Mouse (Mus musculus) heart, embryonic 10.5 days (tissue): ENCODE measurements around the gene Cpe. TPM values are rescaled to one million over a fixed set of nuclear protein-coding genes. Genes with fewer than 3 reads are reported as not detected.

ENCODE experiments used
- DNase-seq: peaks from one replicate; pipeline ENCODE4 v3.0.0-alpha.2; 2017; ENCODE audit warnings: low spot score
- H3K27ac ChIP-seq: fragments of 300-500 bp; sonication (generic); 2 replicates; pipeline ENCODE4 v1.5.1; 2016; ENCODE audit warnings: mild to moderate bottlenecking
- H3K27me3 ChIP-seq: fragments of 300-500 bp; sonication (generic); 2 replicates; pipeline ENCODE4 v1.6.1; 2016; ENCODE audit warnings: mild to moderate bottlenecking; ENCODE audit not compliant: poor library complexity, insufficient read depth, severe bottlenecking
- H3K36me3 ChIP-seq: fragments of 300-500 bp; sonication (generic); 2 replicates; pipeline ENCODE4 v1.6.1; 2016; ENCODE audit warnings: mild to moderate bottlenecking, moderate library complexity
- H3K4me1 ChIP-seq: fragments of 300-500 bp; sonication (generic); 2 replicates; pipeline ENCODE4 v1.6.1; 2016; ENCODE audit warnings: mild to moderate bottlenecking
- H3K4me3 ChIP-seq: fragments of 300-500 bp; sonication (generic); 2 replicates; pipeline ENCODE4 v1.5.1; 2016; ENCODE audit warnings: mild to moderate bottlenecking, moderate library complexity
- H3K9me3 ChIP-seq: fragments of 300-500 bp; sonication (generic); 2 replicates; pipeline ENCODE4 v1.6.1; 2016; ENCODE audit warnings: mild to moderate bottlenecking, moderate library complexity
- WGBS: fragments of 180-500 bp; shearing (Covaris S2); methylation state at CpG from one replicate; pipeline ENCODE4 v1.1.7; 2016; 5-methylcytosine and 5-hydroxymethylcytosine counted together
- polyA plus RNA-seq: library from polyadenylated mRNA; unstranded; fragments of >200 nt; fragmentation: Nextera tagmentation; extraction: Ambion mirVana; gene quantifications from 2 replicates; pipeline ENCODE4 v1.2.1, GENCODE M21; 2016

Gene Cpe
- polyA plus RNA-seq, 1 experiment from 2014 or later = 67.0 TPM

DNA sequence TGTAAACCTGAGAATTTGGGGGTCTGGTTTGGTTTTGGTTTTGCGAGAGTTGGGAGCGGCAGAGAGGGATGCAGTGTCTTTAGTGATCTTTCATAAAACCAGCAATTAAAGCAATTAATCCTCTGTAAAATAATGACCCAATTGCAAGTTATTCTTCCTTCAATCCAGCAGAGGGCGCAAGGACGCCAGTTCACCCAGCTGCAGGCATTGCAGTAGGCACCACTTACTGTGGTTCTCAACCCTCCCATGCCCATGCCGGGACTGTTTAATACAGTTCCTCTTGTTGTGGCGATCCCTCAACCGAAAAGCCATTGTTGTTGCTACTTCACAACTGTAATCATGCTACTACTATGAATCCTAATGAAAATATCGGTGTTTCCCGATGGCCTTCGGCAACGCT is 74.2 kb downstream of the Cpe start:
- H3K4me3 ChIP-seq = no peak overlapping the region
- 54% methylated on average over 11 of the region's 11 CpGs for WGBS
- H3K27me3 ChIP-seq = no peaks in the 10 kb centered on the region
- peaks cover 16% of the 10 kb centered on the region; the same call in 1 of the 2 replicates for H3K4me1 ChIP-seq
- no peak for DNase-seq
- no peak overlapping the region for H3K27ac ChIP-seq
- no peaks in the 10 kb centered on the region for H3K9me3 ChIP-seq
- 0 out of 2 replicates have a peak, but pooled peaks cover 3% of the 10 kb centered on the region for H3K36me3 ChIP-seq

DNA sequence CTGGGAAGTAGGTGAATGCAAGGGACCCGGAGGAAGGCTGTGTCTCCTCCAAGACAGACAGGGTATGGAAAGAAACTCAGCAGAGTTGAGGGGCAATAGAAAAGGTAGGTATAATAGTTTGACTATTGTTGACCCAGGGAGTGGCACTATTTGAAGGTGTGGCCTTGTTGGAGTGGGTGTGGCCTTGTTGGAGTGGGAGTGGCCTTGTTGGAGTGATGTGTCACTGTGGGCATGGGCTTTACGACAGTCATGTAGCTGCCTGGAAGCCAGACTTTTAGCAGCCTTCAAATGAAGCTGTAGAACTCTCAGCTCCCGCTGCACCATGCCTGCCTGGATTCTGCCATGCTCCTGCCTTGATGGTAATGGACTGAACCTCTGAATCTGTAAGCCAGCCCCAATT is 76.3 kb downstream of the Cpe start:
- 80% methylated on average over 3 of the region's 3 CpGs for WGBS
- Histone ChIP-seq H3K9me3 (no peaks in the 10 kb centered on the region), H3K27me3 (no peaks in the 10 kb centered on the region), H3K4me1 (peaks cover 16% of the 10 kb centered on the region; the same call in 1 of the 2 replicates), H3K36me3 (0 out of 2 replicates have a peak, but pooled peaks cover 3% of the 10 kb centered on the region), H3K4me3 (no peak overlapping the region), H3K27ac (no peak overlapping the region)
- no peak for DNase-seq

DNA sequence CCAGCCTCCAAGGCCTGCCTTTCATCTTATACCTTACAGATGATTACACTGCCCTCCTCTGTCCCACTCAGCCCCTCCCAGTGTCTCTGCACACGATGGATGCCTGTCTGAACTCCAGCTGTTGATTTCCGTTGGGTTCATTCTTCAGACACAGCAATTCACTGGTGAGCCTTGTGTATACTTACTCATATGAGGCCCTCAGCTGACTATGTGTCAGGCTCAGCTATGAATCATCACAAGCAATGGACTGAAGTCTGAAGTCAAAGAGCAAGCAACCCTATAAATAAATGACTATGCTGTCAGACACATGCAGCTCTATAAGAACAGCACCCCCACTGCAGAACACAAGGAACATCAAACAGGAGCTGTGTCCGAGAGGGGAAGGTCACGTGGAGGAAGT is 77.4 kb downstream of the Cpe start:
- no peak overlapping the region for H3K27ac ChIP-seq
- H3K36me3 ChIP-seq = 0 out of 2 replicates have a peak, but pooled peaks cover 3% of the 10 kb centered on the region
- H3K9me3 ChIP-seq = no peaks in the 10 kb centered on the region
- peaks cover 10% of the 10 kb centered on the region; the same call in 1 of the 2 replicates for H3K4me1 ChIP-seq
- no peak for DNase-seq
- WGBS = 68% methylated on average over 4 of the region's 4 CpGs
- no peaks in the 10 kb centered on the region for H3K27me3 ChIP-seq
- H3K4me3 ChIP-seq = no peak overlapping the region

DNA sequence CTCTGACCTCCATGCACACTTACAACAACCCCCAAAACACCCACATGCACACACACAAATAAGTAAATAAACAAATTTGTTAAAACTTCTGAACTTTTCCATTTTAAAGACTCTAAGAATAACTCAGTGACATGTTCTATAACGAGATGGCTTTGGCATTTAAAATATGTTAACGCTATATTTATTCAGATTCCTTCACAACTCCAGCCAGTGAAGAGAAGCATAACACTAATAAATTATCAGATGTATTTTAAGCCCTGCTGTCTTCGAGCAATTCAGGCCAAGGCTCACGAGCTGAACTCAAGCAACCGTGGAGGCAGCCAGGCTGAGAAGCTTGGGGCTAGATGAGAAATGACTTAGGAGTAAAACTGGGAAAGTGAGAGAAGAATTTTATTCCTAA is 79.2 kb downstream of the Cpe start:
- 82% methylated on average over 5 of the region's 5 CpGs for WGBS
- no peak overlapping the region for H3K4me3 ChIP-seq
- no peak for DNase-seq
- H3K27ac ChIP-seq = no peak overlapping the region
- H3K9me3 ChIP-seq = no peaks in the 10 kb centered on the region
- H3K27me3 ChIP-seq = no peaks in the 10 kb centered on the region
- 0 out of 2 replicates have a peak, but pooled peaks cover 3% of the 10 kb centered on the region for H3K36me3 ChIP-seq
- H3K4me1 ChIP-seq = no peaks in the 10 kb centered on the region

DNA sequence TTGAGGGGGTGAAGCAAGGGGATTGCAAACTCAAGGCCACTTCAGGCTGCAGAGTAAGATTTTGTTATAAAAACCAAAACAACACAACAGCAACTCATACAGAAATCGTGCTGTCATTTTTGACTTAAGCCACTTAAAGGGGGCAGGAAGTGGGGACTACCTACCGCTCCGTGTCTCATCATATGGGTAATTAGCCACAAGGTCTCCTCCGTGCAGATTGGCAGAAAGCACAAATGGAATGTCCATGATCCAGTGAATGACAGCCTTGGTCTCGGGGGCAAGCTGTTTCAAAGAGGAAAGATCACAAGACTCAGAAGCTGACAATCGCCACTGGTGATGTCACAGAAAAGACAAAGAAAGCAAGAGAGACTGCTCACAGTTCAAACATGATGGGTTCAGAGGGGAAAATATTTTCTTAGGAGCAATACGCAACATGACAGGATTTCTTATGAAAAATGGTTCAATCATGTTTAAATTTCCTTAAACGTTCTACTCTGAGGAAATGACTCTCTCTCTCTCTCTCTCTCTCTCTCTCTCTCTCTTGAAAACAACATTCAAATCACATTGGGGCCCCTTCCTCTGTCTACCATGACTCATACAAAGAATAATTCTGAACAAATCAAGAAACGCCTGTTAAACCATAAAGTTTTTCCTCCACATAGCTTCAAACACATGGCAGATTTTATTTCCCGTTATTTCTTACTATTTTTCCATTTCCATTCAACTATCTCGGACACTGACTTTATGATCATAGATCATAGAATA is 81.5 kb downstream of the Cpe start:
- WGBS = 75% methylated on average over 11 of the region's 11 CpGs
- Histone ChIP-seq H3K9me3 (no peaks in the 10 kb centered on the region), H3K27ac (no peak overlapping the region), H3K4me1 (no peaks in the 10 kb centered on the region), H3K27me3 (no peaks in the 10 kb centered on the region), H3K4me3 (no peak overlapping the region), H3K36me3 (0 out of 2 replicates have a peak, but pooled peaks cover 3% of the 10 kb centered on the region)
- DNase-seq = no peak

DNA sequence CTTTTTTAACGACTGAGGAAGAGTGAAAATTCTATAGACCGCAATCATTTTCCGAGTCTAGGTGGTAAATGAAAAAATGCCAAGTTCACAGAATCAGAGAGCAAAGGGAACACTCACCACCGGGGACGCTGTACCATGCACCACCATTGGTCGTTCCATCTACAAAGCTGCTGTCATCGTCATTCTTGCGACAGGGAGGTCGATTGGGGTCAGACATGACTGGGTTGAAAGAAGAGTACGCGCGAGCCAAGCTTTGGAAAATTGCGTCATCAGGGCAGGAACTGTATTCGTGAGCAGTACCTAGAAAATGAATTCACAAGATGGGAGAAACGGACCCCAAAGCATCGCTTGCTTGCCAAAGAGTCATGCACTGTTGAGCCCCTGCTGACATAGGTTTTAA is 83.9 kb downstream of the Cpe start:
- H3K27me3 ChIP-seq = no peaks in the 10 kb centered on the region
- no peaks in the 10 kb centered on the region for H3K9me3 ChIP-seq
- H3K4me3 ChIP-seq = no peak overlapping the region
- DNase-seq = no peak
- H3K36me3 ChIP-seq = peaks cover 5% of the 10 kb centered on the region; the same call in 1 of the 2 replicates
- no peaks in the 10 kb centered on the region for H3K4me1 ChIP-seq
- H3K27ac ChIP-seq = no peak overlapping the region
- 90% methylated on average over 16 of the region's 16 CpGs for WGBS

DNA sequence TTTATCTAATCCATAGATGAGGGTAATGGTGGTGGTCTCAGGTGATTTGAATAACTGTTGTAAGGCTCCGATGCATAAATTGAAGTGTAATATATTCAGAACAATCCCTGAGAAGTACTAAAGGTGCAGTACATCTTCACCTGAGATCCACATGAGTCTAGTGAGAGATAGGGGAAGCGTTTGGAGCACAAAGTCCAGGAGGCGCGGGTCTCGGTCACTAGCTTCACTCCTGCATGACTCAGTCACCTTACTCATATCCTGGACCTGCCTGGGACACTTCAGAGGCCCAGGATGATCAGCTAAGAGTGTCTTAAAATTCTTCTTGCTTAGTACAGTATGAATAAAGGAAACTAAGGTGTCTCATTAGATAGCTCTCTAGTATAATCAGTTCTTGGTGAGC is 86.8 kb downstream of the Cpe start:
- Histone ChIP-seq H3K4me3 (no peak overlapping the region), H3K9me3 (no peaks in the 10 kb centered on the region), H3K36me3 (peaks cover 5% of the 10 kb centered on the region; the same call in 1 of the 2 replicates), H3K27ac (no peak overlapping the region), H3K4me1 (no peaks in the 10 kb centered on the region), H3K27me3 (no peaks in the 10 kb centered on the region)
- WGBS = 96% methylated on average over 5 of the region's 5 CpGs
- no peak for DNase-seq

DNA sequence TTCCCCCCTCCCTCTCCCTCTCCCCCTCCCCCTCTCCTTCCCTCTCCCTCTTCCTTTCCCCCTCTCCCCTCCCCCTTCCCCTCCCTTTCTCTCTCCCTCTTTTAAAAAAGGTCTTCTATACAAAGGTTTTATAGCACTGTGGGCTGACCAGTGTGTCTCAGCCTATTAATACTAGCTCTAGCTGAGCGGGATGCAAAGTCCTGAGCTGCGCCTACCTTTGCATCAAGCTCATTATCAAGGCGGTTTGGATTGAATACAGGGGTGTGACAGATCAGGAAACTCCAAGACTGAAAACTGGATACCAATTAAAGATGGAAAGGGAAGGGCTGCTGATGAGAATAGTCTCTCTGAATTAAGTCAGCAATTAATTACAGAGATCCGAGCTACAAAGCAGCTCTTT is 94.6 kb downstream of the Cpe start:
- H3K27me3 ChIP-seq = no peaks in the 10 kb centered on the region
- peaks cover 4% of the 10 kb centered on the region; the same call in 1 of the 2 replicates for H3K4me1 ChIP-seq
- no peak for DNase-seq
- no peak overlapping the region for H3K27ac ChIP-seq
- no peaks in the 10 kb centered on the region for H3K36me3 ChIP-seq
- 73% methylated on average over 4 of the region's 4 CpGs for WGBS
- H3K9me3 ChIP-seq = no peaks in the 10 kb centered on the region
- no peak overlapping the region for H3K4me3 ChIP-seq

DNA sequence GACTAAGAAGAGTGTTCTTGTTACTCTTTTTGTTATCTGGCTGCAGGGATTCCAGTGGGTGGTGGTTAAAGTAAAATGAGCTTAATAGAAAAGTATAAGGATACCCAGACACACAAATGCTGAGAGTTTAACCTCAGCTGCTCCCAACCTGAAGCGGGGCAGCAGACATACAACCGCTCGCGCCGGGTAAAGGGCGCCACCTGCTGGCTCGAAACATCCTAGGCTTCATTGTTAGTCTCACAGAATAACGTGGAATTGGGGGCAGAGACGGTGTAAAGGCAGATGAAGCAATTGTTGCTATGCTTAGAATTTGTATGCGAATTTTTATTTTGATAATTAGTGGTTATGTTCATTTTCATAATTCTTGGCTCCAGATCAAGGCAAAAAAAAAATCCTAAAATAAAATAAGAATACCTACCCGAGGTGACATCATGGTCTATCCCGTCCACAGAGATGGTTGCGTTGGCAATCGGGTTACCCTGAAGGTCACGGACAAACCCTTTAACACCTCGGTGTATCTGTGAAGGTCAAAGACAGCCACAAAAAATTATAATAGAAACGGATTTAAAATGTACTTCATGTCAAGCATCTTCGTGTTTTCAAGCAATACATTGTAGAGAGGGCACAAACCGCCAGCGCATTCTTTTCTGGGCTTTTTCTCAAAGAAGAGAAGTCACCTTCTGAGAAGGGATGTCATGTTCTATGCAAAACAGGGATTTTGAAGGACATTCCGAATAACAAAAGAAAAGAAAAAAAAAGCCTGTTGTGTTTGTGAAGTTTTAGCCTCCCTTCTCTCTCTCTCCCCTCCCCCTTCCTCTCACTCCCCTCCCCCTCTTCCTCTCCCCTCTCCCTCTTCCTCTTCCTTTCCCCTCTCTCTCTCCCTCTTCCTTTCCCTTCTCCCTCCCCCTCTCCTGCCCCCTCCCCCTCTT is 95.5 kb downstream of the Cpe start:
- no peaks in the 10 kb centered on the region for H3K9me3 ChIP-seq
- H3K4me3 ChIP-seq = no peak overlapping the region
- no peak overlapping the region for H3K27ac ChIP-seq
- no peaks in the 10 kb centered on the region for H3K27me3 ChIP-seq
- no peaks in the 10 kb centered on the region for H3K36me3 ChIP-seq
- DNase-seq = no peak
- H3K4me1 ChIP-seq = peaks cover 4% of the 10 kb centered on the region; the same call in 1 of the 2 replicates
- 29% methylated on average over 21 of the region's 21 CpGs for WGBS

DNA sequence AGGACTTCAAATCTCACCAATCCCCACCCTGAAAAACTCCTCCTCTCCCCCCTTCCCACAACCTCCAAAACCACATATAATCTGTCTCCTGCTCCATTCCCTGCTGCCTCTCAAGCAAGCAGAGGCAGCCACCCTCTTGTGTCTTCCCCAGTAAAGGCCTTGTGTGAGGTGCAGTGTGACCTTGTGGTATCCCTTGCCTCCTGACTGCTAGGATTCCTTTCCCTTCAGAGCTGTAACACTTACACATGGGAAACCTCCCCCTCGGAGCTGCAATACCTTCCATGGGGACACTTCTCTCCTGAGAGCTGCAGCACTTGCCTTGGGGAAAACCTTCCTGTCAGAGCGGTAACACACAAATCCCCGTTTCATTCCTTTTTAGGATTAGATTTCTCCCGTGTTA is 96.5 kb downstream of the Cpe start:
- Histone ChIP-seq H3K36me3 (no peaks in the 10 kb centered on the region), H3K4me3 (no peak overlapping the region), H3K9me3 (no peaks in the 10 kb centered on the region), H3K27me3 (no peaks in the 10 kb centered on the region), H3K27ac (peak overlapping the region; percentile 47; the same call in 1 of the 2 replicates), H3K4me1 (peaks cover 4% of the 10 kb centered on the region; the same call in 1 of the 2 replicates)
- DNase-seq = no peak
- WGBS = 62% methylated on average over 4 of the region's 4 CpGs

DNA sequence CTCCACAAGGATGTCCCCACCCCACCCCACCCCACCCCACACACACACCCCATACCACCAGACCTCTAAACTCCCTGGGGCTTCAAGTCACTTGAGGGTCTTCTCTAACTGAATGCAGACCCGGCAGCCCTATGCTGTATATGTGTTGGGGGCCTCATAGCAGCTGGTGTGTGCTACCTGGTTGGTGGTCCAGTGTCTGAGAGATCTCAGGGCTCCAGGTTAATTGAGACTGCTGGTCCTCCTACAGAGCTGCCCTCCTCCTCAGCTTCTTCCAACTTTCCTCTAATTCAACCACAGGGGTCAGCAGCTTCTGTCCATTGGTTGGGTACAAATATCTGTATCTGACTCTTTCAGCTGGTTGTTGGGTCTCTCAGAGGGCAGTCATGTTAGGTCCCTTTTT is 102.4 kb downstream of the Cpe start:
- Histone ChIP-seq H3K27ac (no peak overlapping the region), H3K4me3 (no peak overlapping the region), H3K27me3 (no peaks in the 10 kb centered on the region), H3K4me1 (no peaks in the 10 kb centered on the region), H3K9me3 (no peaks in the 10 kb centered on the region), H3K36me3 (no peaks in the 10 kb centered on the region)
- no peak for DNase-seq
- WGBS = 79% methylated on average over 1 of the region's 1 CpGs

DNA sequence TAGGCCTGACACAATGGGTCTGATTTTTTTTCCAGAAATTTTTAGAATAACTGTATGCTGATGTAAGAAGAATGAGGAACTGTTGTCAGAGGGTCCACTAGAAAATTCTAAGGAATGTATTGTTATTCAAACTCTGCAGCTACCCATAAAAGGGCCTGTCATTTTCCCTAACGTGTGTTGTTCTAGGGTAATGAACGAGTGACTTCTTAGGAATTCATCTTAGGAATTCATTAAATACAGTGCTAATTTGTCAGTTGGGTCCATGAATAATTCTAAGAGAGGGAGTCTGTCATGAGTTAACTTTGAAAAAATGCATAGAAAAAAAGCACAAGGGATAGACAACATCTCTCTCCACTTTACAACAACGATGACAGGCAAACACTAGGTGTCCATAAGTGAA is 110.0 kb downstream of the Cpe start:
- Histone ChIP-seq H3K4me3 (no peak overlapping the region), H3K36me3 (no peaks in the 10 kb centered on the region), H3K4me1 (peaks cover 15% of the 10 kb centered on the region; the same call in 1 of the 2 replicates), H3K27ac (no peak overlapping the region), H3K9me3 (no peaks in the 10 kb centered on the region), H3K27me3 (no peaks in the 10 kb centered on the region)
- DNase-seq = no peak
- 64% methylated on average over 3 of the region's 3 CpGs for WGBS

DNA sequence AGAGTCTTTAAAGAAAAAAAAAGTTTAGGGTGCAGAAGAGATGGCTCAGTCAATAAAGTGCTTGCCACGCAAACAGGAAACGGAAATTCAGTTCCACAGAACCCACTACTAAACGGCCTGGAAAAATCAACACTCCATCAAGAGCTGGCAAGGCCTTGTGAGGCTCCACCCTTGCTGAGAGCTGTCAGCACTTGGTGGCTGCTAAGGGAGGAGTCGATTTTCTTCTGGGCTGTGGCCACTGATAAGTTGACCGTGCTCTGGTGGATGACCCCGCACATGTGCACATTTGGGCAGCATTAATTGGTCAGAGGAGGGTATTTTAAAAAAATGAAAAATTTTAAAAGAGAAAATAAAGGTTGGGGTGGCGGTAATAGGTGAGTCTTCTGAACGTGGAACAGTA is 114.6 kb downstream of the Cpe start:
- no peaks in the 10 kb centered on the region for H3K27me3 ChIP-seq
- no peak overlapping the region for H3K4me3 ChIP-seq
- no peak for DNase-seq
- H3K9me3 ChIP-seq = no peaks in the 10 kb centered on the region
- H3K27ac ChIP-seq = no peak overlapping the region
- H3K36me3 ChIP-seq = no peaks in the 10 kb centered on the region
- 35% methylated on average over 8 of the region's 8 CpGs for WGBS
- peaks cover 13% of the 10 kb centered on the region; the same call in 1 of the 2 replicates for H3K4me1 ChIP-seq
